Mouse (Mus musculus) inflammation-experienced regulatory T-cells, adult 6 months (primary cell): ENCODE measurements at regions not wholly inside any gene's neighbourhood (a gene's known extent, or its start where the extent isn't known, plus 50 kb on each side); places are given as distances from the start of the nearest gene placed in this dataset.

Experiments
- ATAC-seq: one replicate; pipeline ENCODE4 v1.8.0; 2017

- no peak for ATAC-seq
These were observed 205.2 kb upstream of the Rreb1 start for GRCm38 (mm10) chr13:37572983-37573382.

GRCm38 (mm10) chr13:37579231-37579630 is 199.0 kb upstream of the Rreb1 start:
- ATAC-seq = no peak

GRCm38 (mm10) chr13:37579775-37580174 is 198.4 kb upstream of the Rreb1 start:
- no peak for ATAC-seq

GRCm38 (mm10) chr13:37580806-37581205 is 197.4 kb upstream of the Rreb1 start:
- no peak for ATAC-seq

- no peak for ATAC-seq
These were observed 196.8 kb upstream of the Rreb1 start for GRCm38 (mm10) chr13:37581374-37581773.

- ATAC-seq = no peak
These were observed 192.7 kb upstream of the Rreb1 start for GRCm38 (mm10) chr13:37585476-37585875.

GRCm38 (mm10) chr13:37586511-37586910 is 191.7 kb upstream of the Rreb1 start:
- ATAC-seq = no peak

GRCm38 (mm10) chr13:37587911-37588310 is 190.3 kb upstream of the Rreb1 start:
- ATAC-seq = no peak

GRCm38 (mm10) chr13:37588528-37589176 is 189.5 kb upstream of the Rreb1 start:
- ATAC-seq = no peak

GRCm38 (mm10) chr13:37592149-37592548 is 186.1 kb upstream of the Rreb1 start:
- no peak for ATAC-seq

- no peak for ATAC-seq
These were observed 183.0 kb upstream of the Rreb1 start for GRCm38 (mm10) chr13:37595196-37595595.

- ATAC-seq = no peak
These were observed 180.6 kb upstream of the Rreb1 start for GRCm38 (mm10) chr13:37597575-37597974.

GRCm38 (mm10) chr13:37598165-37598775 is 179.9 kb upstream of the Rreb1 start:
- ATAC-seq = no peak

GRCm38 (mm10) chr13:37599679-37600078 is 178.5 kb upstream of the Rreb1 start:
- ATAC-seq = no peak

GRCm38 (mm10) chr13:37600172-37600571 is 178.0 kb upstream of the Rreb1 start:
- no peak for ATAC-seq

GRCm38 (mm10) chr13:37601068-37601467 is 177.1 kb upstream of the Rreb1 start:
- no peak for ATAC-seq

GRCm38 (mm10) chr13:37602256-37602655 is 175.9 kb upstream of the Rreb1 start:
- no peak for ATAC-seq

GRCm38 (mm10) chr13:37603226-37603994 is 174.8 kb upstream of the Rreb1 start:
- ATAC-seq = no peak

GRCm38 (mm10) chr13:37606250-37606649 is 171.9 kb upstream of the Rreb1 start:
- no peak for ATAC-seq

GRCm38 (mm10) chr13:37609085-37609484 is 169.1 kb upstream of the Rreb1 start:
- no peak for ATAC-seq

GRCm38 (mm10) chr13:37611387-37611786 is 166.8 kb upstream of the Rreb1 start:
- ATAC-seq = no peak

GRCm38 (mm10) chr13:37617015-37617414 is 161.2 kb upstream of the Rreb1 start:
- ATAC-seq = no peak

GRCm38 (mm10) chr13:37619841-37620725 is 158.1 kb upstream of the Rreb1 start:
- ATAC-seq = peak; percentile 56
